Mouse (Mus musculus): ENCODE measurements at regions not wholly inside any gene's neighbourhood (a gene's known extent, or its start where the extent isn't known, plus 50 kb on each side); places are given as distances from the start of the nearest gene placed in this dataset.

- DNase-seq (ENCODE audit: low read depth, low spot score), result no peak
Observed at GRCm38 (mm10) chr16:50709727-50710126, 118.8 kb upstream of the Ccdc54 start.

GRCm38 (mm10) chr16:50707906-50708305 is 117.0 kb upstream of the Ccdc54 start:
- DNase-seq (ENCODE audit: low read depth, low spot score), result no peak

- no peak for DNase-seq (ENCODE audit: low read depth, low spot score)
Observed at GRCm38 (mm10) chr16:50705921-50706320, 115.0 kb upstream of the Ccdc54 start.

DNA sequence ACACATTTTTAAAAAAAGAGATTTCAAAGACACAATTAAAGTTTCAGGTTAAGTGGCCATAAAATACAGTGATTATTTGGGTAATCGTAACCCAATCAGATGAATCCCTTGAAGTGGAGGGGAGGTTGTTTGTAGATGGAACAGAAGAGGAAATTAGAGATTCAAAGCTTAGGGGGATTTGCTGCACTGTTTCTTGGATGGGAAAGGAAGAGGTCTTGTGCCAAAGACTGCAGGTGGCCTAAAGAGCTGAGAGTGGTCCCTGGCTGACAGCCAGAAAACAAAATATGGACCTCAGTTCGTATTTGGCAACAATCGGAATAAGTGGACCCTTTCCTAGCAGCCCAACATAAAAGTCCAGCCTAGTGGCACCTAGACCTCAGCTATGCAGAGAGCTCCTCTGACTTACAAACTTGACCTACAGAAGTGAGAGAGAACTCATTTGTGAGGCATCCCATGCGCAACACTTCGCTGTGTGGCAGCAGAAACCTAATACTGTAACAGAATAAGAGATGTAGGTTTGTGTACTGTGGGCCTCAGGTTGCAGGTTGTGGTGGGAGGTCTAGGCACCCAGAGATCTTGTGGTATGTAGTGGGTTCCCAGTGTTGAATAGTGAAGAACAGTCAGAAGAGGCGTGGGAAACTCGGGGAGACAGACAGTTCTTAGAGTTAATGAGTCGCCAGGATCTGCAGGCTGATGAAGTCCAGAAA is 110.0 kb upstream of the Ccdc54 start:
- DNase-seq (ENCODE audit: low read depth, low spot score), result no peak

DNA sequence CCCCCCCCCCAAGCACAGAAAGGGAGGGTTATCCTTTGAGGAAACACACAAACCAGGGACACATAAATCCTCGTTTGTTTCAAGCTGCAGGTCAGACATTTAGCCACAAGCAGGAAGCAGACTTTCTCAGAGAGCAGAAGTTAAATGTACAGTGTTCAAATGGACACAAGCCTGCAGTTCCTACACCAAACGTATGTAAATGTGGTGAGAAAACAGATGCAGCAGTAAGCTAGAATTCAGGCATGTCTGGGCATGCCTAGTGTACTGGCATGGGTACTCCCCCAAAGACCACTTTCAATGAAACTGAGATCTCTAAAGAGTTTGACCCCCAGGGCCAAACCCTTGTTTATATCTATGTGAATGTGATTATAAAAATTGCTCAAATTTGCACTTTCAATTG is 109.2 kb upstream of the Ccdc54 start:
- DNase-seq (ENCODE audit: low read depth, low spot score), result no peak

DNA sequence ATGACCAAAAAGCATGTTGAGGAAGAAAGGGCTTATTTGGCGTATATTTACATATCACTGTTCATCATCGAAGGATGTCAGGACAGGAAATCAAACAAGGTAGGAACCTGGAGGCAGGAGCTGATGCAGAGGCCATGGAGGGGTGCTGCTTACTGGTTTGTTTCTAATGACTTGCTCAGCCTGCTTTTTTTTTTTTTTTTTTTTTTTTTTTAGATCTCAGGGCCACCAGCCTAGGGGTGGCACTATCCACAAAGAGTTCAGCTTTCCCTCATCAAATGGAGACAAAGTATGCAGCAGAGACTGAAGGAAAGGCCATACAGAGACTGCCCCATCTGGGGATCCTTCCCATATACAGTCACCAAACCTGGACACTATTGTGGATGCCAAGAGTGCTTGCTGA is 106.8 kb upstream of the Ccdc54 start:
- no peak for DNase-seq (ENCODE audit: low read depth, low spot score)

GRCm38 (mm10) chr16:50696052-50696451 is 105.1 kb upstream of the Ccdc54 start:
- DNase-seq (ENCODE audit: low read depth, low spot score), result no peak

DNA sequence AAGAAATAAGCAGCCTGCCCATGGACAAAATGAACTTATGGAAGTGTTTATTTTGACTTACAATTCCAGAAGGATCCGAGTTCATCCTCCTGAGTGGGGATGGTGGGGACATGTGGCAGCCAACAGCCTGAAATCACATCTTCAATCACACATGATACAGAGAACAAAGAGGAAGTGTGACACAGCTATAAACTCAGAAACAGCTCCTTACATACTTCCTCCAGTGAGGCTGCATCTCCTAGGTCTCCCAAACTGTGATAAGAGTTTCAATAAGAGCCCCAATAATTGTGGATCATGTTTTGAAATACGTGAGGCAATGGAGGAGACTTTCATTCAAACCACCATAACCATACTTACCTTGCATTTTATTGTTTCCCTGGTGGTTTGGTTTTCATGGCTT is 103.1 kb upstream of the Ccdc54 start:
- DNase-seq (ENCODE audit: low read depth, low spot score), result no peak

- no peak for DNase-seq (ENCODE audit: low read depth, low spot score)
Observed at GRCm38 (mm10) chr16:50690818-50691217, 99.9 kb upstream of the Ccdc54 start.

DNA sequence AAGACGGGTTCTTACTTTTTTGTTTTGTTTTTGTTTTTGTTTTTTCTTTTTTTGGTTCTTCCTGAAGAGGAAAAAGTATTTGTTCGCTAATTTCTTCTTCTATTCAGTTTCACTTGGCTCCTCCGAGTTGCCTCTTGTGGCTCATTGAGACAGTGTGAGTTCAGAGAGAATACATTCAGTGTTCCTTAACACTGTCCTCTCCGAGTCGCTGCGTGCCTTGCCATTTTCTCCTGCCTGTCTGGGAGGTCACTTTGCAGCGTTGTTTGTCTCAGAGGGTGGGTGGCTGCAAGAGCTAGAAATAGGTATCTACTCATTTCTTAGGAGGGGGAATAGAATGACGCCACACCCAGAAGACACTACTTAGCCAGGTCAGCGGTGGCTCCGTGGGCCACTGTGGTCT is 98.6 kb upstream of the Ccdc54 start:
- DNase-seq (ENCODE audit: low read depth, low spot score), result no peak

GRCm38 (mm10) chr16:50688818-50689506 is 98.0 kb upstream of the Ccdc54 start:
- DNase-seq (ENCODE audit: low read depth, low spot score), result no peak

DNA sequence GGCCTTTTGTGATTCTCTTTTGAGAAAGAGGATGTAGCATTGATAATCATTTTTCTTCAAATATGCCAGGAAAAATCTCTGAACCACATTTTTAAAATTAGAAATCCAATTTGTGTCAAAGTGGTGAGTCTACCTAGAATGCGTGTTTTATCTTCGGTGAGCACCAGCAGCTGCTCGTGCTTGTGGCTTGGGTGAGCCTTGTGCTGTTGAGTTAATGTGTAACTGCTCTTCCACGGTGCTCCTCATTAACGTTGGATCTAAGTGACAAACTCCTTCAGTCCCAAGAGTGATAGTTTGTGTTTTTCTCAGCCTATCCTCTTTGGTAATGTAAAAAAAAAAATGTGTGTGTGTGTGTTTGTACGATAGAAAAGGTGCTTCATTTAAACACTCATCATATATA is 88.7 kb upstream of the Ccdc54 start:
- no peak for DNase-seq (ENCODE audit: low read depth, low spot score)

- no peak for DNase-seq (ENCODE audit: low read depth, low spot score)
Observed at GRCm38 (mm10) chr16:50673339-50673738, 82.4 kb upstream of the Ccdc54 start.

DNA sequence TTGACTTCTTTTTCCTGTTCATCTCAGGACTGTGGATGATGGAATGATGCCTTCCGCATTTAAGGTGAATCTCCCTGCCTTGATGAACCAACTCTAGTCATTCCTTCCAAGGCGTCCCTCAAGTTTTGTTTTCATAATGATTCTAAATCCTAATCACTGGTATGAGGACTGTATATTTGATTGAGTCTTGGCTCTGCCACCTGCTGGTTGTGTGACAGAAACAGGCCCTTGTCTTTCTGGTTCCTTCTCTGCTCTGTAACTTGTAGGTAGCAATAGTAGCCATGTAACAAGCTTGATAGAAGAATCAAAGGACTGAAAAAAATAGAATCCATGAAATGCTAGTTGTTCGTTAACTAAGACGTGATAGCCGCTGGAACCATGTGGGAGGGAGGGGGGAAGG is 81.8 kb upstream of the Ccdc54 start:
- no peak for DNase-seq (ENCODE audit: low read depth, low spot score)

DNA sequence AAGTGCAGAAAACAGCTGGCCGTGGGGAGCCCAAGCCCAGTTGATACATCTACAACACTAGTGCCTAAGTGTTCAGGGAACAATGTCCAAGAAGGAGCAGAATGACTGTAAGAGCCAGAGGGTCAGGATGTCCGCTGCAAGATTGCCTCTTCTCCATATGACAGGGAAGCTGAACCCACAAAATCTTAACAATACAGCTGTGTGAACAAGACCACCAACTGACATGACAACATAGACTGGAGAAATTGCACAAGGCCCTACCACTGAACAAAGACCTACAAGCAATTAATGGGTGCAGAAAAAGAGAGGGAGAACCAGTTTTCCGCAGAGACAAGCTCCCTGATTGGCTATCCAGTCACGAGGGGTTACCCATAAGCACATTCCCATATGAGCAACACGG is 80.2 kb upstream of the Ccdc54 start:
- DNase-seq (ENCODE audit: low read depth, low spot score), result no peak

GRCm38 (mm10) chr16:50664240-50664639 is 73.3 kb upstream of the Ccdc54 start:
- no peak for DNase-seq (ENCODE audit: low read depth, low spot score)

Data from skeletal muscle tissue, adult 2 months (tissue).